Mouse (Mus musculus) midbrain, embryonic 16.5 days (tissue): ENCODE data around the gene Agbl4. TPM values are rescaled to one million over a fixed set of nuclear protein-coding genes. Genes with fewer than 3 reads are reported as not detected.

ENCODE experiments used
- ATAC-seq: fragments of 200-750 bp; cut with Nextera tagmentation; 2 replicates; pipeline ENCODE4 v1.8.0; 2017; ENCODE audit warnings: moderate TSS enrichment
- H3K27ac ChIP-seq: fragments of 300-500 bp; sonication (generic); 2 replicates; pipeline ENCODE4 v1.5.1; 2014; ENCODE audit warnings: mild to moderate bottlenecking, low read length, mixed read lengths
- H3K27me3 ChIP-seq: fragments of 300-500 bp; sonication (generic); 2 replicates; pipeline ENCODE4 v1.6.1; 2014; ENCODE audit warnings: low read depth, low read length, mixed read lengths; ENCODE audit not compliant: control insufficient read depth, insufficient read depth
- H3K36me3 ChIP-seq: fragments of 300-500 bp; sonication (generic); 2 replicates; pipeline ENCODE4 v1.6.1; 2014; ENCODE audit warnings: mild to moderate bottlenecking, low read length, moderate library complexity, mixed read lengths; ENCODE audit not compliant: control insufficient read depth, insufficient read depth
- H3K4me1 ChIP-seq: fragments of 300-500 bp; sonication (generic); 2 replicates; pipeline ENCODE4 v1.6.1; 2014; ENCODE audit warnings: mild to moderate bottlenecking, low read length, mixed read lengths; ENCODE audit not compliant: control insufficient read depth, insufficient read depth
- H3K4me2 ChIP-seq: fragments of 300-500 bp; sonication (generic); 2 replicates; pipeline ENCODE4 v1.6.1; 2014; ENCODE audit warnings: mild to moderate bottlenecking, low read length, mixed read lengths
- H3K4me3 ChIP-seq: fragments of 300-500 bp; sonication (generic); 2 replicates; pipeline ENCODE4 v1.5.1; 2014; ENCODE audit warnings: low read depth, mild to moderate bottlenecking, low read length, moderate library complexity, mixed read lengths
- H3K9ac ChIP-seq: fragments of 300-500 bp; sonication (generic); 2 replicates; pipeline ENCODE4 v1.6.1; 2014; ENCODE audit warnings: low read depth, low read length, mixed read lengths
- H3K9me3 ChIP-seq: fragments of 300-500 bp; sonication (generic); replicated peaks from 2 replicates; pipeline ENCODE4 v1.6.1; 2014; ENCODE audit warnings: mild to moderate bottlenecking, low read length, mixed read lengths; ENCODE audit not compliant: control insufficient read depth, poor library complexity, severe bottlenecking
- WGBS: fragments of 180-500 bp; shearing (Covaris S2); extraction: QIAGEN DNeasy Blood & Tissue Kit; methylation state at CpG from one replicate; pipeline ENCODE4 v1.1.7; 2014; 5-methylcytosine and 5-hydroxymethylcytosine counted together
- polyA plus RNA-seq: library from polyadenylated mRNA; unstranded; fragments of >200 nt; fragmentation: Nextera tagmentation; extraction: Ambion mirVana; gene quantifications from 2 replicates; pipeline ENCODE4 v1.2.1, GENCODE M21; 2015

Gene Agbl4
- polyA plus RNA-seq, 1 experiment from 2014 or later: 4.5 TPM

GRCm38 (mm10) chr4:111624914-111625313 is 1227.5 kb downstream of the Agbl4 start:
- H3K36me3 ChIP-seq: no peaks in the 10 kb centered on the region
- no peak overlapping the region for H3K9ac ChIP-seq
- ATAC-seq: no peak
- H3K9me3 ChIP-seq: no peaks in the 10 kb centered on the region
- H3K27ac ChIP-seq: no peak overlapping the region
- H3K4me3 ChIP-seq: no peak overlapping the region
- 75% methylated on average over 5 of the region's 5 CpGs for WGBS
- no peaks in the 10 kb centered on the region for H3K4me1 ChIP-seq
- no peaks in the 10 kb centered on the region for H3K27me3 ChIP-seq
- no peak overlapping the region for H3K4me2 ChIP-seq

GRCm38 (mm10) chr4:111626118-111626830 is 1228.8 kb downstream of the Agbl4 start:
- no peaks in the 10 kb centered on the region for H3K36me3 ChIP-seq
- no peak overlapping the region for H3K4me3 ChIP-seq
- no peaks in the 10 kb centered on the region for H3K9me3 ChIP-seq
- H3K9ac ChIP-seq: no peak overlapping the region
- H3K4me2 ChIP-seq: no peak overlapping the region
- ATAC-seq: peak; percentile 74
- 40% methylated on average over 8 of the region's 8 CpGs for WGBS
- H3K4me1 ChIP-seq: no peaks in the 10 kb centered on the region
- H3K27ac ChIP-seq: no peak overlapping the region
- H3K27me3 ChIP-seq: no peaks in the 10 kb centered on the region

GRCm38 (mm10) chr4:111632615-111633014 is 1235.2 kb downstream of the Agbl4 start:
- Histone ChIP-seq H3K27me3 (no peaks in the 10 kb centered on the region), H3K27ac (no peak overlapping the region), H3K4me1 (no peaks in the 10 kb centered on the region), H3K4me2 (no peak overlapping the region), H3K36me3 (no peaks in the 10 kb centered on the region), H3K4me3 (no peak overlapping the region), H3K9ac (no peak overlapping the region), H3K9me3 (no peaks in the 10 kb centered on the region)
- WGBS: 93% methylated on average over 1 of the region's 1 CpGs
- ATAC-seq: no peak

- no peak overlapping the region for H3K4me3 ChIP-seq
- H3K9me3 ChIP-seq: no peaks in the 10 kb centered on the region
- peaks cover 5% of the 10 kb centered on the region for H3K4me1 ChIP-seq
- WGBS: 87% methylated on average over 3 of the region's 3 CpGs
- no peak overlapping the region for H3K4me2 ChIP-seq
- no peak for ATAC-seq
- H3K36me3 ChIP-seq: no peaks in the 10 kb centered on the region
- H3K9ac ChIP-seq: no peak overlapping the region
- no peak overlapping the region for H3K27ac ChIP-seq
- H3K27me3 ChIP-seq: no peaks in the 10 kb centered on the region
Measured at GRCm38 (mm10) chr4:111635538-111636124, 1238.2 kb downstream of the Agbl4 start.

GRCm38 (mm10) chr4:111638948-111639708 is 1241.7 kb downstream of the Agbl4 start:
- Histone ChIP-seq H3K36me3 (no peaks in the 10 kb centered on the region), H3K9ac (no peak overlapping the region), H3K4me3 (no peak overlapping the region), H3K4me1 (peaks cover 5% of the 10 kb centered on the region), H3K9me3 (no peaks in the 10 kb centered on the region), H3K27ac (no peak overlapping the region), H3K27me3 (no peaks in the 10 kb centered on the region), H3K4me2 (no peak overlapping the region)
- 79% methylated on average over 5 of the region's 5 CpGs for WGBS
- peak; percentile 74 for ATAC-seq

GRCm38 (mm10) chr4:111645117-111645830 is 1247.8 kb downstream of the Agbl4 start:
- H3K4me2 ChIP-seq: no peak overlapping the region
- no peak overlapping the region for H3K27ac ChIP-seq
- no peak overlapping the region for H3K9ac ChIP-seq
- ATAC-seq: peak; percentile 50
- H3K27me3 ChIP-seq: no peaks in the 10 kb centered on the region
- H3K4me3 ChIP-seq: no peak overlapping the region
- no peaks in the 10 kb centered on the region for H3K9me3 ChIP-seq
- no peaks in the 10 kb centered on the region for H3K36me3 ChIP-seq
- peaks cover 5% of the 10 kb centered on the region; the same call in 1 of the 2 replicates for H3K4me1 ChIP-seq
- WGBS: 78% methylated on average over 6 of the region's 6 CpGs

GRCm38 (mm10) chr4:111645831-111646166 is 1248.3 kb downstream of the Agbl4 start:
- Histone ChIP-seq H3K36me3 (no peaks in the 10 kb centered on the region), H3K27ac (no peak overlapping the region), H3K4me2 (no peak overlapping the region), H3K9me3 (no peaks in the 10 kb centered on the region), H3K27me3 (no peaks in the 10 kb centered on the region), H3K4me3 (no peak overlapping the region), H3K4me1 (peaks cover 5% of the 10 kb centered on the region; the same call in 1 of the 2 replicates), H3K9ac (no peak overlapping the region)
- peak; percentile 86 for ATAC-seq
- 62% methylated on average over 1 of the region's 1 CpGs for WGBS

- H3K4me3 ChIP-seq: no peak overlapping the region
- no peaks in the 10 kb centered on the region for H3K36me3 ChIP-seq
- no peak overlapping the region for H3K9ac ChIP-seq
- H3K27ac ChIP-seq: no peak overlapping the region
- WGBS: 76% methylated on average over 1 of the region's 1 CpGs
- H3K9me3 ChIP-seq: no peaks in the 10 kb centered on the region
- ATAC-seq: no peak
- H3K4me2 ChIP-seq: no peak overlapping the region
- H3K27me3 ChIP-seq: no peaks in the 10 kb centered on the region
- H3K4me1 ChIP-seq: peaks cover 5% of the 10 kb centered on the region; the same call in 1 of the 2 replicates
Measured at GRCm38 (mm10) chr4:111653451-111653850, 1256.0 kb downstream of the Agbl4 start.
